Mouse (Mus musculus) lung, adult 2 months (tissue): ENCODE measurements around the gene Uri1.

Experiments used
- CTCF ChIP-seq: fragments of 200-500 bp; IDR thresholded peaks from 2 replicates; pipeline ENCODE4 v1.5.1; 2011; ENCODE audit warnings: mild to moderate bottlenecking, low read length, control low read depth; ENCODE audit not compliant: insufficient read depth
- POLR2A ChIP-seq: fragments of 200-500 bp; IDR thresholded peaks from 2 replicates; pipeline ENCODE4 v1.6.1; 2011; ENCODE audit warnings: low read depth, mild to moderate bottlenecking, control low read depth, low read length, borderline replicate concordance; ENCODE audit errors: extremely low read depth

DNA sequence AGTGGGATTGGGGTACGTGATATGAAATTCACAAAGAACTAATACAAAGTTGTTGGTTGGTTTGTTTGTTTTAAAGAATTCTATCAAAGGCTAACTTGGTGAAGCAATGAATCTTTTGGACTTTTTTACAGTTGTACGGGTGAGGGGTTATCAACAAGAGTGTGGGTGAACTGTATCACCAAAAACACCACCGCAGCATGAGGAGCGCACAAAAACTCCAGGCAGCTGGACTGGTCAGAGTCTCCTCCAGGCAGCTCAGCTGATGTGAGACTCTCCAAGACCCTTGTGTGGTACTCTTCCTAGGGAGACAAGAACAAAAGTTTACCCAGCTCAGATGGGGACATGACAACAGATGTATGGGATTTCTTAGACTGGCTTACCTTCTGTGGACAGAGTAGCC, 7.8 kb upstream of the Uri1 start:
- no peak for TF ChIP-seq CTCF
- no peak for TF ChIP-seq POLR2A
